Mouse (Mus musculus): ENCODE measurements around the gene Dad1. TPM values are rescaled to one million over a fixed set of nuclear protein-coding genes. Genes with fewer than 3 reads are reported as not detected.
A peak's percentile ranks its signal among the peaks of the same experiment; 100 is the strongest.

The Dad1 gene
- total and polyA plus RNA-seq, 3 experiments: 186 to 320 TPM; not detected in 1

DNA sequence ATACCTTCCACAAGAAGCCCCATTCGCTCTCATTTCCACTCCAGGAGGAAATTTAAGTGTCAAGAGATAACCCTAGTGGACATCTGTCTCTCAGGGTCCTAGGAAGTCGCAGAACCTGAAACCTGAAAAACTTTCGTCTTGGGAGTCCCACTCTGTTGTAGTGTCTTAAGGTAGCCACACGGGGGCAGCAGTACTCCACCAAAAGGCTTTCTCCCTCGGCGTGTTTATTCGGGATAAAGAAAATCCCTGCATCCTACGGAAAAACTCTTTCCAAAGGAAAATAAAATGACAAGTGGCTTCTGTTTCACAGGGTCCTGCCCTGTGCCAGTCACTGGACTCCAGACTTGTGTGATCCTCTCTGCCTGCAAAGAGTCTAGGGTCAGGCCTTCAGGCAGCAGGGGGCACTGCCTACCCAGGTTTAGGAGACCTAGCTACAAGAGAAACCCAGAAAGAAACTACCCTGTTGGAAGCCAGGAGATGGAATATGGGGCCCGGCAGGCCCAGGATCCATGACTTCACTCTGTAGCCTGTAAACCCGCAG lies 25.9 kb downstream of the Dad1 start (continued):
- TF ChIP-seq USF2 (IDR thresholded peaks at IDR 0.05; ENCODE audit: borderline replicate concordance in 1 of 2, insufficient read depth in 1 of 2, low read depth in 1 of 2, low read length in 2 of 2): no peak

GRCm38 (mm10) chr14:54226911-54227811 lies 26.7 kb downstream of the Dad1 start:
- H3K4me1 ChIP-seq (ENCODE audit: control insufficient read depth in 1 of 2, insufficient read depth in 2 of 2, low read length in 2 of 2): peaks cover 4 to 15% of the 10 kb centered on the region in 2 experiments; a peak in 3 of 4 replicates
- peak overlapping the region; percentile 71 for H3K9ac ChIP-seq (ENCODE audit: control insufficient read depth, low read depth, low read length, poor library complexity, severe bottlenecking)
- DNase-seq (ENCODE audit: low read depth, low spot score): peak; percentile 95
- H3K27me3 ChIP-seq (ENCODE audit: control insufficient read depth in 1 of 2, insufficient read depth in 2 of 2, low read length in 2 of 2): no peaks in the 10 kb centered on the region
- no peaks in the 10 kb centered on the region for H3K9me3 ChIP-seq (replicated peaks; ENCODE audit: insufficient read depth, low read length)
- peak overlapping the region; percentile 48 to 75 for H3K4me3 ChIP-seq (ENCODE audit: control insufficient read depth in 1 of 2, insufficient read depth in 1 of 2, low read depth in 2 of 2, low read length in 2 of 2)
- peak overlapping the region; percentile 94 for H3K27ac ChIP-seq (ENCODE audit: control insufficient read depth, low read depth, low read length)
- H3K79me2 ChIP-seq (ENCODE audit: control insufficient read depth, insufficient read depth, low read length, poor library complexity): no peaks in the 10 kb centered on the region
- peaks cover 0 to 9% of the 10 kb centered on the region in 2 experiments; a peak in 2 of 4 replicates for H3K36me3 ChIP-seq (ENCODE audit: control insufficient read depth in 1 of 2, insufficient read depth in 2 of 2, low read length in 2 of 2)
- TF ChIP-seq TBP (IDR thresholded peaks at IDR 0.05; ENCODE audit: low read depth, low read length) (peak; percentile 61; the same call in 1 of the 2 replicates), USF2 (IDR thresholded peaks at IDR 0.05; ENCODE audit: borderline replicate concordance in 1 of 2, insufficient read depth in 1 of 2, low read depth in 1 of 2, low read length in 2 of 2) (peak in 1 of 2 experiments; percentile 70; a peak in 2 of 4 replicates), POLR2A (IDR thresholded peaks at IDR 0.05; ENCODE audit: control insufficient read depth in 1 of 2, insufficient read depth in 1 of 2, low read depth in 1 of 2, low read length in 2 of 2, poor library complexity in 1 of 2) (peak in 1 of 2 experiments; percentile 22; a peak in 1 of 4 replicates), E2F4 (IDR thresholded peaks at IDR 0.05; ENCODE audit: borderline replicate concordance, low read depth, low read length) (no peak), CHD1 (IDR thresholded peaks at IDR 0.05; ENCODE audit: low read depth, low read length) (no peak), HCFC1 (IDR thresholded peaks at IDR 0.05; ENCODE audit: low read depth, low read length) (peak; percentile 60), MXI1 (IDR thresholded peaks at IDR 0.05; ENCODE audit: low read depth, low read length) (peak; percentile 72), RCOR1 (IDR thresholded peaks at IDR 0.05; ENCODE audit: low read depth, low read length) (peak; percentile 81), ZNF384 (IDR thresholded peaks at IDR 0.05; ENCODE audit: low read depth, low read length) (no peak), MEF2A (IDR thresholded peaks at IDR 0.05; ENCODE audit: extremely low read depth, insufficient replicate concordance, low read depth, low read length, poor library complexity, severe bottlenecking) (peak; percentile 88; the same call in 1 of the 2 replicates), SIN3A (IDR thresholded peaks at IDR 0.05; ENCODE audit: low read length) (peak; percentile 65), POLR2AphosphoS2 (IDR thresholded peaks at IDR 0.05; ENCODE audit: low read length) (no peak; the same call in 1 of the 2 replicates), MAFK (IDR thresholded peaks at IDR 0.05; ENCODE audit: borderline replicate concordance, low read depth, low read length) (peak; percentile 86), MAX (IDR thresholded peaks at IDR 0.05; ENCODE audit: low read length) (peak; percentile 89), EP300 (IDR thresholded peaks at IDR 0.05; ENCODE audit: low read depth in 1 of 2, low read length in 2 of 2) (peak; percentile 88 to 98), GATA1 (IDR thresholded peaks at IDR 0.05; ENCODE audit: low read depth, low read length) (peak; percentile 83), TAL1 (IDR thresholded peaks at IDR 0.05; ENCODE audit: low read length) (no peak; the same call in 1 of the 2 replicates), CHD2 (IDR thresholded peaks at IDR 0.05; ENCODE audit: low read length) (no peak), UBTF (IDR thresholded peaks at IDR 0.05; ENCODE audit: borderline replicate concordance, insufficient read depth, low read depth, low read length) (no peak), MYB (IDR thresholded peaks at IDR 0.05; ENCODE audit: low read depth, low read length) (peak; percentile 87), SMC3 (IDR thresholded peaks at IDR 0.05; ENCODE audit: low read depth, low read length) (no peak), NRF1 (IDR thresholded peaks at IDR 0.05; ENCODE audit: insufficient read depth, low read depth, low read length, poor library complexity, severe bottlenecking) (no peak), ELF1 (IDR thresholded peaks at IDR 0.05; ENCODE audit: low read depth, low read length) (no peak), USF1 (IDR thresholded peaks at IDR 0.05; ENCODE audit: low read depth, low read length) (peak; percentile 95), JUND (IDR thresholded peaks at IDR 0.05; ENCODE audit: low read depth, low read length) (no peak), CTCF (IDR thresholded peaks at IDR 0.05 in 2 of 3, conservative IDR thresholded peaks at IDR 0.05 in 1 of 3; ENCODE audit: control insufficient read depth in 1 of 3, insufficient read depth in 1 of 3, low read depth in 2 of 3, low read length in 3 of 3, poor library complexity in 1 of 3, severe bottlenecking in 1 of 3) (no peak), NELFE (IDR thresholded peaks at IDR 0.05; ENCODE audit: low read depth, low read length) (0 out of 2 replicates have a peak, but pooled peaks have one; percentile 8), ZC3H11A (IDR thresholded peaks at IDR 0.05; ENCODE audit: low read depth, low read length) (no peak), MAZ (IDR thresholded peaks at IDR 0.05; ENCODE audit: low read depth, low read length) (peak; percentile 44; the same call in 1 of the 2 replicates), ETS1 (IDR thresholded peaks at IDR 0.05; ENCODE audit: low read depth, low read length) (peak; percentile 97), ZMIZ1 (IDR thresholded peaks at IDR 0.05; ENCODE audit: low read depth, low read length) (no peak)
